Comparison of ENCODE assay signal across 15 mouse cellular contexts in the genomic region with DNA sequence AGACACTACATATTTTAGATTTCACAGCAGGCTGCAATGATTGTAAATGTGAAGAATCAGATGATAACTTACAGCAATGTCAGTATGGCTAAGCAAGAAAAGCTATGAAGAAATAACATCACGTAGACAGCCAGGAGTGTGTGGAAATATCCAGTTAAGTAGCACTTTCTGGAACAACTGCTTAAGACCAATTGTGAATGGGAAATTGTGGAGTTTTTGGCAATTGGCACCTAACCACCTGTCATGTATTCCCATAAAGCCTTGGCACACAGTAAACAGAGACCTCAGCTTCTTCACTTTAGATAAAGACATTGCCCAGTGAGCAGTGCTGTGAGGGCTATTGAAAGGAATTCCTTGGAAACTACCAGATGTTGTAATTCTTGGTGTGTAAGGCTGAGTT.
"Had no signal": no experiment of that assay in that cellular context is flagged by ENCODE, and none has a peak within 500 bp of the region (broad histone marks: within the 10 kb centered on the region; RNA-seq: fewer than 3 reads in every experiment).

No protein-coding gene starts in this region.

- H3K27ac ChIP-seq: neural tube, embryonic 15.5 days; stomach, embryonic 15.5 days; stomach, postnatal 0 days had no signal

- H3K4me1 ChIP-seq: neural tube, embryonic 15.5 days; stomach, embryonic 15.5 days had no signal

- H3K9ac ChIP-seq: neural tube, embryonic 15.5 days; stomach, embryonic 15.5 days had no signal

- DNase-seq: retina, postnatal 1 day; right cerebral cortex, adult 18-20 months; right cerebral cortex, postnatal 14 days; right cerebral cortex, postnatal 25 days; right cerebral cortex, postnatal 4 days; spleen, adult 18-20 months; thymus, adult 18-20 months; thymus, adult 2 months; thymus, postnatal 14 days; thymus, postnatal 25 days; thymus, postnatal 36 days; thymus, postnatal 4 days had no signal

- H3K27me3 ChIP-seq: neural tube, embryonic 15.5 days; stomach, embryonic 15.5 days had no signal

- H3K4me3 ChIP-seq: neural tube, embryonic 15.5 days; stomach, embryonic 15.5 days had no signal

- H3K4me2 ChIP-seq: neural tube, embryonic 15.5 days; stomach, embryonic 15.5 days had no signal

- H3K9me3 ChIP-seq: neural tube, embryonic 15.5 days; stomach, embryonic 15.5 days had no signal

- H3K36me3 ChIP-seq: neural tube, embryonic 15.5 days; stomach, embryonic 15.5 days had no signal
